Mouse (Mus musculus): ENCODE data around the gene 1700012P22Rik. TPM values are rescaled to one million over a fixed set of nuclear protein-coding genes. Genes with fewer than 3 reads are reported as not detected.

Gene 1700012P22Rik
- total RNA-seq, 2 experiments from 2014 or later, result not detected

Other genes starting within 250 kb of the 1700012P22Rik start
- not detected for gene Oog2, start 248.1 kb downstream of the 1700012P22Rik start, total RNA-seq (2021)
- gene C87977, start 225.5 kb downstream of the 1700012P22Rik start, total RNA-seq (2021), result not detected
- gene Pramel5, start 158.3 kb downstream of the 1700012P22Rik start, total RNA-seq (2021), result not detected
- not detected for gene Gm13128, start 108.5 kb downstream of the 1700012P22Rik start, total RNA-seq (2021)
- not detected for gene Gm13119, start 80.8 kb downstream of the 1700012P22Rik start, total RNA-seq (2021)
- gene Pramef20, start 60.8 kb downstream of the 1700012P22Rik start, total RNA-seq (2021), result not detected
- gene Pramef12, start 30.3 kb downstream of the 1700012P22Rik start, total RNA-seq (2021), result not detected
- gene Gm9944, start 14.5 kb upstream of the 1700012P22Rik start, total RNA-seq (2021), result not detected
- not detected for gene Aadacl3, start 25.0 kb upstream of the 1700012P22Rik start, total RNA-seq (2021)
- not detected for gene 9430007A20Rik, start 81.0 kb upstream of the 1700012P22Rik start, total RNA-seq (2021)
- gene Gm13124, start 126.4 kb upstream of the 1700012P22Rik start, total RNA-seq (2021), result not detected
- not detected for gene Aadacl4, start 174.9 kb upstream of the 1700012P22Rik start, total RNA-seq (2021)
- not detected for gene Gm436, start 247.6 kb upstream of the 1700012P22Rik start, total RNA-seq (2021)